Comparison of ENCODE assay signal across 7 mouse cellular contexts in genomic region chr6:126938047-126938446, GRCm38 (mm10). TPM values are rescaled to one million over a fixed set of nuclear protein-coding genes. Genes with fewer than 3 reads are reported as not detected.
DNase-seq lines count a peak whose midpoint lies in the region; ATAC-seq and TF ChIP-seq lines count a peak whose summit lies in the region.

No protein-coding gene starts in this region.

- no peak overlapping the region for H3K27ac ChIP-seq in neural tube, embryonic 11.5 days (ENCODE audit: low read depth, low read length)
- H3K27ac ChIP-seq in embryonic fibroblast, embryonic 13.5 days (ENCODE audit: insufficient read depth, low read length) = no peak overlapping the region
- H3K27ac ChIP-seq in limb, embryonic 10.5 days = no peak overlapping the region; the same call in 1 of the 2 replicates
- H3K27ac ChIP-seq in stomach, postnatal 0 days (replicated peaks) = no peak overlapping the region

- no peak for TF ChIP-seq CTCF in embryonic fibroblast, embryonic 13.5 days (IDR thresholded peaks at IDR 0.05; ENCODE audit: borderline replicate concordance, insufficient read depth, low read length)
- TF ChIP-seq CTCF in stomach, postnatal 0 days (IDR thresholded peaks at IDR 0.05; ENCODE audit: low read depth) = peak; percentile 44

- TF ChIP-seq EP300 in stomach, postnatal 0 days (optimal IDR thresholded peaks at IDR 0.05) = no peak

- peak overlapping the region; percentile 94 for H3K4me2 ChIP-seq in neural tube, embryonic 11.5 days (ENCODE audit: low read depth)
- peak overlapping the region; percentile 96 for H3K4me2 ChIP-seq in stomach, postnatal 0 days (replicated peaks; ENCODE audit: low read depth)

- no peak for TF ChIP-seq POLR2A in embryonic fibroblast, embryonic 13.5 days (IDR thresholded peaks at IDR 0.05; ENCODE audit: low read depth, low read length)

- 87% methylated on average over 2 of the region's 2 CpGs for WGBS in neural tube, embryonic 11.5 days
- whole genome bisulfite sequencing in limb, embryonic 10.5 days = 84% methylated on average over 2 of the region's 2 CpGs
- 81% methylated on average over 2 of the region's 2 CpGs for WGBS in stomach, postnatal 0 days

- peaks cover 8% of the 10 kb centered on the region for H3K4me1 ChIP-seq in neural tube, embryonic 11.5 days (ENCODE audit: control insufficient read depth, insufficient read depth, low read length)
- peaks cover 2% of the 10 kb centered on the region; the same call in 1 of the 2 replicates for H3K4me1 ChIP-seq in embryonic fibroblast, embryonic 13.5 days (ENCODE audit: control insufficient read depth, insufficient read depth, low read length)
- H3K4me1 ChIP-seq in limb, embryonic 10.5 days = peaks cover 27% of the 10 kb centered on the region
- peaks cover 4% of the 10 kb centered on the region; the same call in 1 of the 2 replicates for H3K4me1 ChIP-seq in stomach, postnatal 0 days (replicated peaks; ENCODE audit: control insufficient read depth, insufficient read depth)

- no peak for ATAC-seq in neural tube, embryonic 11.5 days (ENCODE audit: insufficient read depth, low FRiP score, low TSS enrichment)
- ATAC-seq in stomach, postnatal 0 days (ENCODE audit: low FRiP score, low TSS enrichment) = no peak

- 0 out of 2 replicates have a peak, but pooled peaks cover 2% of the 10 kb centered on the region for H3K36me3 ChIP-seq in neural tube, embryonic 11.5 days (ENCODE audit: control insufficient read depth, insufficient read depth, low read length)
- peaks cover 26% of the 10 kb centered on the region for H3K36me3 ChIP-seq in limb, embryonic 10.5 days
- 0 out of 2 replicates have a peak, but pooled peaks cover 3% of the 10 kb centered on the region for H3K36me3 ChIP-seq in stomach, postnatal 0 days (ENCODE audit: control insufficient read depth, insufficient read depth, low read length)

- peak overlapping the region; percentile 71; the same call in 1 of the 2 replicates for H3K4me3 ChIP-seq in neural tube, embryonic 11.5 days (ENCODE audit: low read depth, low read length)
- 0 out of 2 replicates have a peak overlapping the region, but pooled peaks have one; percentile 84 for H3K4me3 ChIP-seq in embryonic fibroblast, embryonic 13.5 days (ENCODE audit: insufficient read depth, low read length)
- peak overlapping the region; percentile 94 for H3K4me3 ChIP-seq in limb, embryonic 10.5 days
- no peak overlapping the region for H3K4me3 ChIP-seq in stomach, postnatal 0 days (ENCODE audit: low read depth, low read length)

- no peak for DNase-seq in neural tube, embryonic 11.5 days (ENCODE audit: low spot score)
- DNase-seq in neural tube, embryonic 10.5 days (ENCODE audit: extremely low spot score, low spot score) = no peak
- no peak for DNase-seq in limb, embryonic 10.5 days (ENCODE audit: low spot score)
- DNase-seq in stomach, postnatal 0 days (ENCODE audit: low spot score) = no peak
- DNase-seq in adrenal gland, postnatal 4 days (ENCODE audit: low spot score in 2 of 2) = no peak
- no peak for DNase-seq in gastrocnemius, postnatal 25 days

- H3K9ac ChIP-seq in neural tube, embryonic 11.5 days (ENCODE audit: low read length) = no peak overlapping the region
- no peak overlapping the region for H3K9ac ChIP-seq in stomach, postnatal 0 days (ENCODE audit: low read length)

- no peaks in the 10 kb centered on the region for H3K27me3 ChIP-seq in neural tube, embryonic 11.5 days (ENCODE audit: control insufficient read depth, insufficient read depth, low read length)
- no peaks in the 10 kb centered on the region for H3K27me3 ChIP-seq in limb, embryonic 10.5 days (ENCODE audit: low read depth, poor library complexity, severe bottlenecking)
- H3K27me3 ChIP-seq in stomach, postnatal 0 days (ENCODE audit: control insufficient read depth, insufficient read depth, low read length) = no peaks in the 10 kb centered on the region

- H3K9me3 ChIP-seq in neural tube, embryonic 11.5 days (ENCODE audit: control insufficient read depth, low read length) = no peaks in the 10 kb centered on the region
- no peaks in the 10 kb centered on the region for H3K9me3 ChIP-seq in limb, embryonic 10.5 days (replicated peaks)
- no peaks in the 10 kb centered on the region for H3K9me3 ChIP-seq in stomach, postnatal 0 days (ENCODE audit: control insufficient read depth, low read length)

RNA-seq across cellular contexts. Expression of gene Rad51ap1, which starts 1.3 kb away (rescaled TPM):
- polyA plus RNA-seq in neural tube, embryonic 11.5 days (2014; fragmentation: Nextera tagmentation; extraction: Ambion mirVana) = 73.2 and 75.4 TPM in 2 replicates
- polyA plus RNA-seq in embryonic fibroblast, embryonic 13.5 days (2011; ENCODE audit: insufficient read length, low read depth, missing spikeins) = 18.5 and 30.1 TPM in 2 replicates
- 81.2 and 90.7 TPM in 2 replicates for polyA plus RNA-seq in limb, embryonic 10.5 days (2016; fragmentation: Nextera tagmentation; extraction: Ambion mirVana)
- 13.3 and 14.6 TPM in 2 replicates for polyA plus RNA-seq in stomach, postnatal 0 days (2015; fragmentation: Nextera tagmentation; extraction: Ambion mirVana)
- total RNA-seq in adrenal gland, postnatal 4 days (2021) = 10 to 100 TPM; 18.5 to 19.7 TPM
- total RNA-seq in gastrocnemius, postnatal 25 days (2021) = under 1 TPM; 0.74 to 0.78 TPM

RNA-seq across cellular contexts. Expression of gene D6Wsu163e, which starts 1.7 kb away (rescaled TPM):
- 21.2 and 24.2 TPM in 2 replicates for polyA plus RNA-seq in neural tube, embryonic 11.5 days (2014; fragmentation: Nextera tagmentation; extraction: Ambion mirVana)
- 22.2 and 26.7 TPM in 2 replicates for polyA plus RNA-seq in embryonic fibroblast, embryonic 13.5 days (2011; ENCODE audit: insufficient read length, low read depth, missing spikeins)
- polyA plus RNA-seq in limb, embryonic 10.5 days (2016; fragmentation: Nextera tagmentation; extraction: Ambion mirVana) = 10.8 and 14.9 TPM in 2 replicates
- polyA plus RNA-seq in stomach, postnatal 0 days (2015; fragmentation: Nextera tagmentation; extraction: Ambion mirVana) = 12.1 and 12.7 TPM in 2 replicates
- 10 to 100 TPM; 20.6 to 23.3 TPM for total RNA-seq in adrenal gland, postnatal 4 days (2021)
- 1 to 10 TPM; 9.0 to 9.4 TPM for total RNA-seq in gastrocnemius, postnatal 25 days (2021)

RNA-seq across cellular contexts. Expression of gene Dyrk4, which starts 16.4 kb away (rescaled TPM):
- 0.11 and 0.12 TPM in 2 replicates for polyA plus RNA-seq in neural tube, embryonic 11.5 days (2014; fragmentation: Nextera tagmentation; extraction: Ambion mirVana)
- polyA plus RNA-seq in embryonic fibroblast, embryonic 13.5 days (2011; ENCODE audit: insufficient read length, low read depth, missing spikeins) = 0.23 TPM in 1 of 2 replicates, not detected in the other
- polyA plus RNA-seq in limb, embryonic 10.5 days (2016; fragmentation: Nextera tagmentation; extraction: Ambion mirVana) = not detected in 2 replicates
- 0.05 TPM in 1 of 2 replicates, not detected in the other for polyA plus RNA-seq in stomach, postnatal 0 days (2015; fragmentation: Nextera tagmentation; extraction: Ambion mirVana)
- total RNA-seq in adrenal gland, postnatal 4 days (2021) = not detected
- not detected for total RNA-seq in gastrocnemius, postnatal 25 days (2021)
